Mouse (Mus musculus) liver, embryonic 14.5 days (tissue): ENCODE data around the gene Pgd. TPM values are rescaled to one million over a fixed set of nuclear protein-coding genes. Genes with fewer than 3 reads are reported as not detected.

Experiments
- ATAC-seq: fragments of 200-750 bp; cut with Nextera tagmentation; 2 replicates; pipeline ENCODE4 v1.8.0; 2017; ENCODE audit warnings: moderate number of reproducible peaks, mild to moderate bottlenecking, moderate library complexity; ENCODE audit not compliant: insufficient read depth
- DNase-seq, 3 experiments: peaks; one replicate each; pipeline ENCODE4 v3.0.0-alpha.2; 2012 to 2013; ENCODE audit warnings: low read depth in 3 of 3, low spot score in 3 of 3
- H3K27ac ChIP-seq: fragments of 300-500 bp; sonication (generic); 2 replicates; pipeline ENCODE4 v1.5.1; 2014; ENCODE audit warnings: moderate library complexity, mild to moderate bottlenecking, control low read depth, inconsistent platforms
- H3K27me3 ChIP-seq: fragments of 300-500 bp; sonication (generic); 2 replicates; pipeline ENCODE4 v1.6.1; 2014; ENCODE audit warnings: mild to moderate bottlenecking, low read length, moderate library complexity; ENCODE audit not compliant: control insufficient read depth, insufficient read depth
- H3K36me3 ChIP-seq: fragments of 300-500 bp; sonication (generic); replicated peaks from 2 replicates; pipeline ENCODE4 v1.6.1; 2014; ENCODE audit warnings: low read depth; ENCODE audit not compliant: control insufficient read depth, insufficient read depth
- H3K4me1 ChIP-seq, 2 experiments: fragments of 200-500 bp in 1 of 2; fragments of 300-500 bp in 1 of 2; sonication (generic) in 1 of 2; replicated peaks; 2 replicates each; pipeline ENCODE4 v1.6.1; 2012 to 2014; ENCODE audit warnings: antibody characterized with exemption in 1 of 2, inconsistent platforms in 1 of 2, low read length in 1 of 2; ENCODE audit not compliant: control insufficient read depth in 2 of 2, insufficient read depth in 2 of 2
- H3K4me2 ChIP-seq: fragments of 300-500 bp; sonication (generic); 2 replicates; pipeline ENCODE4 v1.6.1; 2014; ENCODE audit warnings: low read depth, mild to moderate bottlenecking, control low read depth, moderate library complexity
- H3K4me3 ChIP-seq, 2 experiments: fragments of 200-500 bp in 1 of 2; fragments of 300-500 bp in 1 of 2; sonication (generic) in 1 of 2; 2 replicates each; pipeline ENCODE4 v1.5.1; 2012 to 2014; ENCODE audit warnings: low read depth in 2 of 2, low read length in 2 of 2, mild to moderate bottlenecking in 2 of 2, control low read depth in 1 of 2, inconsistent platforms in 1 of 2, moderate library complexity in 1 of 2; ENCODE audit not compliant: insufficient read depth in 1 of 2
- H3K9ac ChIP-seq: fragments of 300-500 bp; sonication (generic); replicated peaks from 2 replicates; pipeline ENCODE4 v1.6.1; 2014; ENCODE audit warnings: mild to moderate bottlenecking, control low read depth, moderate library complexity
- H3K9me3 ChIP-seq: fragments of 300-500 bp; sonication (generic); 2 replicates; pipeline ENCODE4 v1.6.1; 2016; ENCODE audit warnings: low read length, mixed read lengths; ENCODE audit not compliant: control insufficient read depth
- CTCF ChIP-seq: IDR thresholded peaks from 2 replicates; pipeline ENCODE4 v1.5.1; 2016; ENCODE audit warnings: antibody characterized with exemption, low read depth, control low read depth
- EP300 ChIP-seq: IDR thresholded peaks from 2 replicates; pipeline ENCODE4 v1.6.1; 2016; ENCODE audit warnings: antibody characterized with exemption, low read depth
- WGBS: fragments of 180-500 bp; shearing (Covaris S2); extraction: QIAGEN DNeasy Blood & Tissue Kit; methylation state at CpG from one replicate; pipeline ENCODE4 v1.1.7; 2014; ENCODE audit not compliant: insufficient replicate concordance; 5-methylcytosine and 5-hydroxymethylcytosine counted together
- polyA plus RNA-seq, 2 experiments: library from polyadenylated mRNA; depleted of rRNA in 1 of 2; stranded (reverse) in 1 of 2; unstranded in 1 of 2; fragments of >200 nt; fragmentation: Nextera tagmentation in 1 of 2; extraction: Ambion mirVana in 1 of 2; gene quantifications; 2 replicates each; pipeline versions ENCODE4 v1.2.1 to v1.2.3; 2012 to 2014

Gene Pgd
- polyA plus RNA-seq, 2 experiments = 25.5 to 44.6 TPM

- Histone ChIP-seq H3K9ac (no peak overlapping the region), H3K4me2 (no peak overlapping the region), H3K4me3 (no peak overlapping the region), H3K9me3 (no peaks in the 10 kb centered on the region), H3K27ac (no peak overlapping the region), H3K27me3 (no peaks in the 10 kb centered on the region), H3K36me3 (no peaks in the 10 kb centered on the region), H3K4me1 (peaks cover 0 to 6% of the 10 kb centered on the region in 2 experiments; a peak in 1 of 4 replicates)
- ATAC-seq (no peak), DNase-seq (no peak)
- WGBS = 69% methylated on average over 5 of the region's 5 CpGs
- TF ChIP-seq CTCF = no peak
- TF ChIP-seq EP300 = no peak
Measured at GRCm38 (mm10) chr4:149177046-149177445, 10.5 kb upstream of the Pgd start.

GRCm38 (mm10) chr4:149176645-149177044 lies 10.1 kb upstream of the Pgd start:
- no peak overlapping the region for H3K27ac ChIP-seq
- 65% methylated on average over 6 of the region's 6 CpGs for WGBS
- no peak for ATAC-seq

GRCm38 (mm10) chr4:149173661-149174060 lies 7.1 kb upstream of the Pgd start:
- H3K9me3 ChIP-seq = no peaks in the 10 kb centered on the region
- no peak overlapping the region for H3K9ac ChIP-seq
- H3K36me3 ChIP-seq = no peaks in the 10 kb centered on the region
- 44% methylated on average over 6 of the region's 6 CpGs for WGBS
- DNase-seq (no peak), ATAC-seq (no peak)
- no peak overlapping the region for H3K4me2 ChIP-seq
- no peak overlapping the region for H3K4me3 ChIP-seq
- H3K27me3 ChIP-seq = no peaks in the 10 kb centered on the region
- TF ChIP-seq EP300 (no peak), CTCF (no peak)
- H3K27ac ChIP-seq = no peak overlapping the region
- peaks cover 5 to 18% of the 10 kb centered on the region in 2 experiments; a peak in 3 of 4 replicates for H3K4me1 ChIP-seq

More at GRCm38 (mm10) chr4:149176645-149177044, 10.1 kb upstream of the Pgd start:
- Histone ChIP-seq H3K9ac (no peak overlapping the region), H3K4me2 (no peak overlapping the region), H3K36me3 (no peaks in the 10 kb centered on the region), H3K9me3 (no peaks in the 10 kb centered on the region), H3K4me1 (peaks cover 0 to 8% of the 10 kb centered on the region in 2 experiments; a peak in 1 of 4 replicates), H3K27me3 (no peaks in the 10 kb centered on the region), H3K4me3 (no peak overlapping the region)
- no peak for DNase-seq
- no peak for TF ChIP-seq CTCF
- no peak for TF ChIP-seq EP300

GRCm38 (mm10) chr4:149172666-149173065 lies 6.1 kb upstream of the Pgd start:
- Histone ChIP-seq H3K4me2 (no peak overlapping the region), H3K36me3 (no peaks in the 10 kb centered on the region), H3K27ac (no peak overlapping the region), H3K4me1 (peaks cover 8 to 25% of the 10 kb centered on the region in 2 experiments; a peak in 3 of 4 replicates), H3K9ac (no peak overlapping the region), H3K4me3 (no peak overlapping the region), H3K9me3 (no peaks in the 10 kb centered on the region), H3K27me3 (no peaks in the 10 kb centered on the region)
- no peak for ATAC-seq
- no peak for DNase-seq
- TF ChIP-seq CTCF (no peak), EP300 (no peak)
- 62% methylated on average over 2 of the region's 2 CpGs for WGBS

GRCm38 (mm10) chr4:149172083-149172482 lies 5.5 kb upstream of the Pgd start:
- Histone ChIP-seq H3K4me1 (peaks cover 9 to 26% of the 10 kb centered on the region in 2 experiments; a peak in 3 of 4 replicates), H3K9me3 (no peaks in the 10 kb centered on the region), H3K9ac (no peak overlapping the region), H3K36me3 (no peaks in the 10 kb centered on the region), H3K27ac (no peak overlapping the region), H3K27me3 (no peaks in the 10 kb centered on the region), H3K4me2 (no peak overlapping the region), H3K4me3 (no peak overlapping the region)
- no peak for ATAC-seq
- WGBS = 82% methylated on average over 5 of the region's 5 CpGs
- DNase-seq = no peak
- TF ChIP-seq EP300 (no peak), CTCF (no peak)
